31 mouse cellular contexts compared by ENCODE assay signal in genomic region chr4:143305031-143305430, GRCm38 (mm10). TPM values are rescaled to one million over a fixed set of nuclear protein-coding genes. Genes with fewer than 3 reads are reported as not detected.
"Had no signal": no experiment of that assay in that cellular context is flagged by ENCODE, and none has a peak within 500 bp of the region (broad histone marks: within the 10 kb centered on the region; RNA-seq: fewer than 3 reads in every experiment).

No protein-coding gene starts in this region.

- ATAC-seq: forebrain, embryonic 13.5 days; forebrain, embryonic 14.5 days; forebrain, embryonic 15.5 days; forebrain, embryonic 16.5 days; forebrain, postnatal 0 days had no signal

- H3K27ac ChIP-seq: embryonic facial prominence, embryonic 10.5 days; embryonic facial prominence, embryonic 12.5 days; embryonic facial prominence, embryonic 13.5 days; embryonic facial prominence, embryonic 15.5 days; forebrain, embryonic 10.5 days; forebrain, embryonic 12.5 days; forebrain, embryonic 13.5 days; forebrain, embryonic 15.5 days; gastrocnemius, adult 2 months; heart, adult 2 months; heart, embryonic 10.5 days had no signal

- H3K4me1 ChIP-seq: embryonic facial prominence, embryonic 15.5 days; forebrain, embryonic 15.5 days had no signal

- H3K27me3 ChIP-seq: embryonic facial prominence, embryonic 12.5 days; embryonic facial prominence, embryonic 15.5 days; forebrain, embryonic 12.5 days; forebrain, embryonic 13.5 days; forebrain, embryonic 15.5 days had no signal

- H3K4me2 ChIP-seq: embryonic facial prominence, embryonic 12.5 days; embryonic facial prominence, embryonic 13.5 days; embryonic facial prominence, embryonic 15.5 days; forebrain, embryonic 12.5 days; forebrain, embryonic 13.5 days; forebrain, embryonic 15.5 days had no signal

- H3K4me3 ChIP-seq: embryonic facial prominence, embryonic 10.5 days; embryonic facial prominence, embryonic 12.5 days; embryonic facial prominence, embryonic 13.5 days; embryonic facial prominence, embryonic 15.5 days; erythroblast, embryonic 14.5 days; forebrain, embryonic 10.5 days; forebrain, embryonic 12.5 days; forebrain, embryonic 13.5 days; forebrain, embryonic 15.5 days; gastrocnemius, adult 2 months; heart, adult 2 months; heart, embryonic 10.5 days had no signal

- H3K9ac ChIP-seq: embryonic facial prominence, embryonic 12.5 days; embryonic facial prominence, embryonic 13.5 days; embryonic facial prominence, embryonic 15.5 days; forebrain, embryonic 12.5 days; forebrain, embryonic 13.5 days; forebrain, embryonic 15.5 days; forebrain, postnatal 0 days had no signal

- DNase-seq: cerebellum, adult 9-11 months; cerebellum, postnatal 10 days; cerebellum, postnatal 14 days; cerebellum, postnatal 25 days; cerebellum, postnatal 36 days; embryo, embryonic 11 days; forebrain, postnatal 0 days; gastrocnemius, adult 2 months; gastrocnemius, postnatal 10 days; gastrocnemius, postnatal 14 days; gastrocnemius, postnatal 25 days; gastrocnemius, postnatal 36 days; heart, adult 11 months; heart, adult 18-20 months; heart, adult 2 months had no signal

- H3K36me3 ChIP-seq: embryonic facial prominence, embryonic 12.5 days; embryonic facial prominence, embryonic 13.5 days; embryonic facial prominence, embryonic 15.5 days; forebrain, embryonic 12.5 days; forebrain, embryonic 15.5 days; heart, embryonic 10.5 days had no signal

- H3K9me3 ChIP-seq: embryonic facial prominence, embryonic 10.5 days; embryonic facial prominence, embryonic 12.5 days; embryonic facial prominence, embryonic 13.5 days; embryonic facial prominence, embryonic 15.5 days; forebrain, embryonic 10.5 days; forebrain, embryonic 12.5 days; forebrain, embryonic 13.5 days; forebrain, embryonic 15.5 days; heart, embryonic 10.5 days had no signal

RNA-seq across cellular contexts. Expression of gene Pdpn, which starts 5.7 kb away (rescaled TPM):
- total RNA-seq: common myeloid progenitor, adult 5-6 weeks; granulocyte monocyte progenitor cell, adult 5-6 weeks had no signal
- polyA plus RNA-seq: erythroblast, embryonic 14.5 days had no signal

RNA-seq across cellular contexts. Expression of gene Lrrc38, which starts 44.5 kb away (rescaled TPM):
- total RNA-seq: common myeloid progenitor, adult 5-6 weeks; granulocyte monocyte progenitor cell, adult 5-6 weeks; heart, adult 18-20 months; heart, adult 2 months had no signal
- polyA plus RNA-seq: embryonic facial prominence, embryonic 13.5 days; erythroblast, embryonic 14.5 days; forebrain, embryonic 10.5 days; forebrain, embryonic 11.5 days; forebrain, embryonic 12.5 days; forebrain, embryonic 13.5 days; forebrain, embryonic 14.5 days; gonadal fat pad, adult 2 months had no signal
